Mouse (Mus musculus): ENCODE results near the gene Coq9. TPM values are rescaled to one million over a fixed set of nuclear protein-coding genes. Genes with fewer than 3 reads are reported as not detected.

The Coq9 gene
- polyA plus RNA-seq, 2 experiments = 38.5 to 44.3 TPM

GRCm38 (mm10) chr8:94800278-94800968 lies 37.7 kb upstream of the Coq9 start:
- ATAC-seq (ENCODE audit: insufficient read depth) = 0 out of 2 replicates have a peak, but pooled peaks have one; percentile 18
- no peaks in the 10 kb centered on the region for H3K27me3 ChIP-seq (ENCODE audit: control insufficient read depth, insufficient read depth, low read length)
- H3K4me3 ChIP-seq (ENCODE audit: insufficient read depth in 1 of 2, low read depth in 2 of 2, low read length in 2 of 2) = no peak overlapping the region
- peak in 2 of 3 experiments; percentile 78 to 84 for DNase-seq (ENCODE audit: low read depth in 3 of 3, low spot score in 3 of 3)
- no peak for TF ChIP-seq EP300 (IDR thresholded peaks at IDR 0.05; ENCODE audit: low read depth)
- TF ChIP-seq CTCF (IDR thresholded peaks at IDR 0.05; ENCODE audit: low read depth) = no peak
- H3K9me3 ChIP-seq (ENCODE audit: control insufficient read depth, low read length) = no peaks in the 10 kb centered on the region
- H3K9ac ChIP-seq (replicated peaks) = no peak overlapping the region
- no peaks in the 10 kb centered on the region for H3K36me3 ChIP-seq (replicated peaks; ENCODE audit: control insufficient read depth, insufficient read depth, low read depth)
- no peak overlapping the region for H3K27ac ChIP-seq
- peaks cover 0 to 16% of the 10 kb centered on the region in 2 experiments; a peak in 3 of 4 replicates for H3K4me1 ChIP-seq (replicated peaks; ENCODE audit: control insufficient read depth in 2 of 2, insufficient read depth in 2 of 2, low read length in 1 of 2)
- no peak overlapping the region for H3K4me2 ChIP-seq (ENCODE audit: low read depth)
- 42% methylated on average over 7 of the region's 7 CpGs for WGBS (ENCODE audit: insufficient replicate concordance)

- WGBS (ENCODE audit: insufficient replicate concordance) = 35% methylated on average over 14 of the region's 14 CpGs
Observed at GRCm38 (mm10) chr8:94801293-94802095, 36.6 kb upstream of the Coq9 start.

GRCm38 (mm10) chr8:94802375-94802774 lies 35.7 kb upstream of the Coq9 start:
- ATAC-seq (ENCODE audit: insufficient read depth) (no peak), DNase-seq (ENCODE audit: low read depth in 3 of 3, low spot score in 3 of 3) (no peak)
- H3K36me3 ChIP-seq (replicated peaks; ENCODE audit: control insufficient read depth, insufficient read depth, low read depth) = no peaks in the 10 kb centered on the region
- H3K27ac ChIP-seq = no peak overlapping the region
- peaks cover 0 to 16% of the 10 kb centered on the region in 2 experiments; a peak in 3 of 4 replicates for H3K4me1 ChIP-seq (replicated peaks; ENCODE audit: control insufficient read depth in 2 of 2, insufficient read depth in 2 of 2, low read length in 1 of 2)
- H3K9me3 ChIP-seq (ENCODE audit: control insufficient read depth, low read length) = no peaks in the 10 kb centered on the region
- H3K27me3 ChIP-seq (ENCODE audit: control insufficient read depth, insufficient read depth, low read length) = no peaks in the 10 kb centered on the region
- H3K9ac ChIP-seq (replicated peaks) = no peak overlapping the region
- 10% methylated on average over 4 of the region's 4 CpGs for WGBS (ENCODE audit: insufficient replicate concordance)
- no peak for TF ChIP-seq CTCF (IDR thresholded peaks at IDR 0.05; ENCODE audit: low read depth)
- no peak for TF ChIP-seq EP300 (IDR thresholded peaks at IDR 0.05; ENCODE audit: low read depth)
- H3K4me3 ChIP-seq (ENCODE audit: insufficient read depth in 1 of 2, low read depth in 2 of 2, low read length in 2 of 2) = no peak overlapping the region
- no peak overlapping the region for H3K4me2 ChIP-seq (ENCODE audit: low read depth)

More at GRCm38 (mm10) chr8:94801293-94802095, 36.6 kb upstream of the Coq9 start:
- DNase-seq (ENCODE audit: low read depth in 3 of 3, low spot score in 3 of 3) (no peak), ATAC-seq (ENCODE audit: insufficient read depth) (no peak)
- H3K4me2 ChIP-seq (ENCODE audit: low read depth) = no peak overlapping the region
- no peak overlapping the region for H3K9ac ChIP-seq (replicated peaks)
- H3K27ac ChIP-seq = no peak overlapping the region
- no peaks in the 10 kb centered on the region for H3K9me3 ChIP-seq (ENCODE audit: control insufficient read depth, low read length)
- peaks cover 0 to 16% of the 10 kb centered on the region in 2 experiments; a peak in 3 of 4 replicates for H3K4me1 ChIP-seq (replicated peaks; ENCODE audit: control insufficient read depth in 2 of 2, insufficient read depth in 2 of 2, low read length in 1 of 2)
- H3K36me3 ChIP-seq (replicated peaks; ENCODE audit: control insufficient read depth, insufficient read depth, low read depth) = no peaks in the 10 kb centered on the region
- H3K4me3 ChIP-seq (ENCODE audit: insufficient read depth in 1 of 2, low read depth in 2 of 2, low read length in 2 of 2) = no peak overlapping the region
- H3K27me3 ChIP-seq (ENCODE audit: control insufficient read depth, insufficient read depth, low read length) = no peaks in the 10 kb centered on the region
- TF ChIP-seq CTCF (IDR thresholded peaks at IDR 0.05; ENCODE audit: low read depth) (peak; percentile 62), EP300 (IDR thresholded peaks at IDR 0.05; ENCODE audit: low read depth) (no peak)

GRCm38 (mm10) chr8:94803551-94803950 lies 34.6 kb upstream of the Coq9 start:
- ATAC-seq (ENCODE audit: insufficient read depth) = no peak
- Histone ChIP-seq H3K36me3 (replicated peaks; ENCODE audit: control insufficient read depth, insufficient read depth, low read depth) (no peaks in the 10 kb centered on the region), H3K27me3 (ENCODE audit: control insufficient read depth, insufficient read depth, low read length) (no peaks in the 10 kb centered on the region), H3K4me1 (replicated peaks; ENCODE audit: control insufficient read depth in 2 of 2, insufficient read depth in 2 of 2, low read length in 1 of 2) (peaks cover 4 to 17% of the 10 kb centered on the region in 2 experiments; a peak in 3 of 4 replicates), H3K4me2 (ENCODE audit: low read depth) (no peak overlapping the region), H3K4me3 (ENCODE audit: insufficient read depth in 1 of 2, low read depth in 2 of 2, low read length in 2 of 2) (no peak overlapping the region), H3K9me3 (ENCODE audit: control insufficient read depth, low read length) (no peaks in the 10 kb centered on the region), H3K27ac (no peak overlapping the region), H3K9ac (replicated peaks) (no peak overlapping the region)
- DNase-seq (ENCODE audit: low read depth in 3 of 3, low spot score in 3 of 3) = no peak
- 47% methylated on average over 6 of the region's 6 CpGs for WGBS (ENCODE audit: insufficient replicate concordance)
- TF ChIP-seq CTCF (IDR thresholded peaks at IDR 0.05; ENCODE audit: low read depth) (no peak), EP300 (IDR thresholded peaks at IDR 0.05; ENCODE audit: low read depth) (no peak)
